Mouse (Mus musculus) olfactory bulb, adult 2 months (tissue): ENCODE data around the gene Lnx2.

Experiments
- CTCF ChIP-seq: fragments of 200-500 bp; IDR thresholded peaks from 2 replicates; pipeline ENCODE4 v1.5.1; 2012; ENCODE audit warnings: low read depth, mild to moderate bottlenecking, low read length, moderate library complexity; ENCODE audit not compliant: insufficient read depth
- POLR2A ChIP-seq: fragments of 200-500 bp; IDR thresholded peaks from 2 replicates; pipeline ENCODE4 v1.6.1; 2012; ENCODE audit warnings: mild to moderate bottlenecking, low read depth, low read length, moderate library complexity; ENCODE audit not compliant: insufficient read depth

GRCm38 (mm10) chr5:147059319-147059718 is 17.1 kb downstream of the Lnx2 start:
- TF ChIP-seq CTCF (no peak), POLR2A (no peak)
